Mouse (Mus musculus): ENCODE measurements at regions not wholly inside any gene's neighbourhood (a gene's known extent, or its start where the extent isn't known, plus 50 kb on each side); places are given as distances from the start of the nearest gene placed in this dataset.

GRCm38 (mm10) chr14:58273693-58274419, 203.5 kb downstream of the Fgf9 start:
- Histone ChIP-seq H3K4me2 (replicated peaks) (no peak overlapping the region), H3K9me3 (no peaks in the 10 kb centered on the region), H3K4me1 (no peaks in the 10 kb centered on the region), H3K4me3 (no peak overlapping the region), H3K36me3 (no peaks in the 10 kb centered on the region), H3K27me3 (replicated peaks) (no peaks in the 10 kb centered on the region), H3K9ac (no peak overlapping the region), H3K27ac (no peak overlapping the region)
- WGBS: 74% methylated on average over 10 of the region's 10 CpGs
- ATAC-seq (ENCODE audit: low FRiP score, low read depth): no peak

- Histone ChIP-seq H3K4me1 (no peaks in the 10 kb centered on the region), H3K4me3 (no peak overlapping the region), H3K36me3 (no peaks in the 10 kb centered on the region), H3K27me3 (replicated peaks) (no peaks in the 10 kb centered on the region), H3K9me3 (no peaks in the 10 kb centered on the region), H3K9ac (no peak overlapping the region), H3K4me2 (replicated peaks) (no peak overlapping the region), H3K27ac (no peak overlapping the region)
- 58% methylated on average over 7 of the region's 7 CpGs for WGBS
- ATAC-seq (ENCODE audit: low FRiP score, low read depth): no peak
These were observed 195.0 kb downstream of the Fgf9 start for GRCm38 (mm10) chr14:58265373-58265772.

- Histone ChIP-seq H3K9ac (no peak overlapping the region), H3K4me1 (no peaks in the 10 kb centered on the region), H3K27ac (no peak overlapping the region), H3K4me3 (no peak overlapping the region), H3K4me2 (replicated peaks) (no peak overlapping the region), H3K36me3 (no peaks in the 10 kb centered on the region), H3K9me3 (no peaks in the 10 kb centered on the region), H3K27me3 (replicated peaks) (no peaks in the 10 kb centered on the region)
- no peak for ATAC-seq (ENCODE audit: low FRiP score, low read depth)
- 85% methylated on average over 7 of the region's 7 CpGs for WGBS
These were observed 194.1 kb downstream of the Fgf9 start for GRCm38 (mm10) chr14:58264401-58264800.

- Histone ChIP-seq H3K36me3 (no peaks in the 10 kb centered on the region), H3K9ac (no peak overlapping the region), H3K4me2 (replicated peaks) (no peak overlapping the region), H3K4me3 (no peak overlapping the region), H3K9me3 (no peaks in the 10 kb centered on the region), H3K27me3 (replicated peaks) (no peaks in the 10 kb centered on the region), H3K4me1 (no peaks in the 10 kb centered on the region), H3K27ac (no peak overlapping the region)
- 76% methylated on average over 3 of the region's 3 CpGs for WGBS
- ATAC-seq (ENCODE audit: low FRiP score, low read depth): no peak
These were observed 183.1 kb downstream of the Fgf9 start for GRCm38 (mm10) chr14:58253369-58253968.

GRCm38 (mm10) chr14:58225869-58226268, 155.5 kb downstream of the Fgf9 start:
- H3K27ac ChIP-seq: no peak overlapping the region
- no peak overlapping the region for H3K4me2 ChIP-seq (replicated peaks)
- WGBS: 93% methylated on average over 1 of the region's 1 CpGs
- H3K4me1 ChIP-seq: no peaks in the 10 kb centered on the region
- no peak overlapping the region for H3K4me3 ChIP-seq
- no peaks in the 10 kb centered on the region for H3K36me3 ChIP-seq
- ATAC-seq (ENCODE audit: low FRiP score, low read depth): no peak
- no peaks in the 10 kb centered on the region for H3K9me3 ChIP-seq
- no peak overlapping the region for H3K9ac ChIP-seq
- no peaks in the 10 kb centered on the region for H3K27me3 ChIP-seq (replicated peaks)

- no peak overlapping the region for H3K9ac ChIP-seq
- 63% methylated on average over 3 of the region's 3 CpGs for WGBS
- no peaks in the 10 kb centered on the region for H3K27me3 ChIP-seq (replicated peaks)
- no peaks in the 10 kb centered on the region for H3K4me1 ChIP-seq
- no peaks in the 10 kb centered on the region for H3K36me3 ChIP-seq
- no peak for ATAC-seq (ENCODE audit: low FRiP score, low read depth)
- H3K9me3 ChIP-seq: no peaks in the 10 kb centered on the region
- H3K4me3 ChIP-seq: no peak overlapping the region
- no peak overlapping the region for H3K27ac ChIP-seq
- no peak overlapping the region for H3K4me2 ChIP-seq (replicated peaks)
These were observed 154.1 kb downstream of the Fgf9 start for GRCm38 (mm10) chr14:58224419-58224818.

- Histone ChIP-seq H3K4me3 (no peak overlapping the region), H3K9me3 (no peaks in the 10 kb centered on the region), H3K4me2 (replicated peaks) (no peak overlapping the region), H3K36me3 (no peaks in the 10 kb centered on the region), H3K4me1 (no peaks in the 10 kb centered on the region), H3K9ac (no peak overlapping the region), H3K27ac (no peak overlapping the region), H3K27me3 (replicated peaks) (peaks cover 3% of the 10 kb centered on the region; the same call in 1 of the 2 replicates)
- no peak for ATAC-seq (ENCODE audit: low FRiP score, low read depth)
- WGBS: 98% methylated on average over 1 of the region's 1 CpGs
These were observed 138.1 kb downstream of the Fgf9 start for GRCm38 (mm10) chr14:58208401-58208800.

GRCm38 (mm10) chr14:58202607-58203295, 132.4 kb downstream of the Fgf9 start:
- Histone ChIP-seq H3K4me2 (replicated peaks) (no peak overlapping the region), H3K9ac (no peak overlapping the region), H3K36me3 (no peaks in the 10 kb centered on the region), H3K9me3 (no peaks in the 10 kb centered on the region), H3K4me3 (no peak overlapping the region), H3K27ac (no peak overlapping the region), H3K4me1 (no peaks in the 10 kb centered on the region), H3K27me3 (replicated peaks) (peaks cover 3% of the 10 kb centered on the region; the same call in 1 of the 2 replicates)
- WGBS: 35% methylated on average over 6 of the region's 6 CpGs
- no peak for ATAC-seq (ENCODE audit: low FRiP score, low read depth)

GRCm38 (mm10) chr14:58189948-58190347, 119.6 kb downstream of the Fgf9 start:
- no peak overlapping the region for H3K4me3 ChIP-seq
- no peaks in the 10 kb centered on the region for H3K36me3 ChIP-seq
- ATAC-seq (ENCODE audit: low FRiP score, low read depth): no peak
- H3K27me3 ChIP-seq (replicated peaks): no peaks in the 10 kb centered on the region
- H3K9ac ChIP-seq: no peak overlapping the region
- H3K4me2 ChIP-seq (replicated peaks): no peak overlapping the region
- no peak overlapping the region for H3K27ac ChIP-seq
- WGBS: 81% methylated on average over 15 of the region's 15 CpGs
- no peaks in the 10 kb centered on the region for H3K4me1 ChIP-seq
- H3K9me3 ChIP-seq: no peaks in the 10 kb centered on the region

GRCm38 (mm10) chr14:58182869-58183268, 112.5 kb downstream of the Fgf9 start:
- H3K4me2 ChIP-seq (replicated peaks): no peak overlapping the region
- 61% methylated on average over 5 of the region's 5 CpGs for WGBS
- H3K36me3 ChIP-seq: no peaks in the 10 kb centered on the region
- no peak overlapping the region for H3K27ac ChIP-seq
- no peak overlapping the region for H3K4me3 ChIP-seq
- H3K4me1 ChIP-seq: no peaks in the 10 kb centered on the region
- no peaks in the 10 kb centered on the region for H3K27me3 ChIP-seq (replicated peaks)
- ATAC-seq (ENCODE audit: low FRiP score, low read depth): no peak
- no peak overlapping the region for H3K9ac ChIP-seq
- H3K9me3 ChIP-seq: no peaks in the 10 kb centered on the region

- Histone ChIP-seq H3K4me2 (replicated peaks) (no peak overlapping the region), H3K27me3 (replicated peaks) (no peaks in the 10 kb centered on the region), H3K9me3 (0 out of 2 replicates have a peak, but pooled peaks cover 2% of the 10 kb centered on the region), H3K36me3 (no peaks in the 10 kb centered on the region), H3K4me1 (no peaks in the 10 kb centered on the region), H3K27ac (no peak overlapping the region), H3K4me3 (no peak overlapping the region), H3K9ac (no peak overlapping the region)
- no peak for ATAC-seq (ENCODE audit: low FRiP score, low read depth)
These were observed 110.4 kb downstream of the Fgf9 start for GRCm38 (mm10) chr14:58180724-58181123.

GRCm38 (mm10) chr14:58175651-58176363, 105.5 kb downstream of the Fgf9 start:
- 91% methylated on average over 5 of the region's 5 CpGs for WGBS
- Histone ChIP-seq H3K27me3 (replicated peaks) (no peaks in the 10 kb centered on the region), H3K4me2 (replicated peaks) (no peak overlapping the region), H3K27ac (no peak overlapping the region), H3K9me3 (0 out of 2 replicates have a peak, but pooled peaks cover 2% of the 10 kb centered on the region), H3K36me3 (no peaks in the 10 kb centered on the region), H3K4me1 (no peaks in the 10 kb centered on the region), H3K9ac (no peak overlapping the region), H3K4me3 (no peak overlapping the region)
- ATAC-seq (ENCODE audit: low FRiP score, low read depth): no peak
